ENCODE assay signal across 8 mouse cellular contexts in the genomic region with DNA sequence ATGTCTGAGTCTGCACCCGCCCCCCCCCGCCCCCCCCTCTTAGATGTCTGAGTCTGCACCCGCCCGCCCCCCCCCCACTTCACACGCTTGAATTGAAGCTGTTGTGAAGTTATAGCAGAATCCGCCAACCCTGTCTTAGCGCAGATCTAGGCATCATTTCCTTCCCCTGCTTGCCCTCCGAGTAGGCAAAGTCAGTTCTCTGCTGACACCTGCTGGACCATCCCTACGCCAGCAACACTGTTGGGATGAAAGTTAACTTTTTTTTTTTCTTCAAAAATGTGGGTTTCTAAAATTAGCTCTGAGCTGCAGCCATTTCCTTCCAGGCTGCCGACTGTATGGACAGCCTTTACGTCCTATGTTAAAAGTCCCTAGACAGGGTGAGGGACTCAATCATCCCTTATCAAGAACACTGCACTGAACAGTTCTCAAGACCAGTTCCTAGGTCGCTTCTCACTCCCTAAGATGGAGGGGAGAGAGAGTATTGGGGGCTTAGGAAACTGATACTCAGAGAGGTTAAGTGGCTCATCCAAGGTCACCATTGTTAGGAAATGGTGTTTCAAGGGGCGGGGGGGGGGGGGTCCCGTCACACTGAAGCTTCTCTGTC. TPM values are rescaled to one million over a fixed set of nuclear protein-coding genes. Genes with fewer than 3 reads are reported as not detected.
DNase-seq lines count a peak whose midpoint lies in the region; ATAC-seq and TF ChIP-seq lines count a peak whose summit lies in the region.

No protein-coding gene starts in this region.

- 0 out of 2 replicates have a peak, but pooled peaks cover 5% of the 10 kb centered on the region for H3K4me1 ChIP-seq in neural tube, embryonic 15.5 days
- H3K4me1 ChIP-seq in hindbrain, embryonic 14.5 days (replicated peaks; ENCODE audit: control insufficient read depth, insufficient read depth, low read length), result no peaks in the 10 kb centered on the region
- peaks cover 19% of the 10 kb centered on the region for H3K4me1 ChIP-seq in limb, embryonic 15.5 days

- no peak overlapping the region for H3ac ChIP-seq in myocyte (ENCODE audit: control insufficient read depth, insufficient read length)

- 10% methylated on average over 14 of the region's 14 CpGs for WGBS in neural tube, embryonic 15.5 days
- 10% methylated on average over 13 of the region's 14 CpGs for WGBS in hindbrain, embryonic 14.5 days
- 6% methylated on average over 14 of the region's 14 CpGs for WGBS in limb, embryonic 15.5 days

- no peak overlapping the region for H3K9ac ChIP-seq in neural tube, embryonic 15.5 days (replicated peaks)
- H3K9ac ChIP-seq in hindbrain, embryonic 14.5 days, result no peak overlapping the region
- no peak overlapping the region for H3K9ac ChIP-seq in limb, embryonic 15.5 days

- DNase-seq in neural tube, embryonic 10.5 days (ENCODE audit: extremely low spot score, low spot score), result peak; percentile 63
- DNase-seq in ZHBTc4 (ENCODE audit: low read depth, low spot score), result peak; percentile 59
- peak; percentile 43 for DNase-seq in fibroblast of lung, adult 2 months (ENCODE audit: low read depth)
- DNase-seq in hindbrain, embryonic 14.5 days (ENCODE audit: low spot score), result peak; percentile 81
- peak; percentile 68 for DNase-seq in yolk sac, embryonic 10.5 days (ENCODE audit: low spot score)

- no peaks in the 10 kb centered on the region for H3K9me3 ChIP-seq in neural tube, embryonic 15.5 days (replicated peaks)
- no peaks in the 10 kb centered on the region for H3K9me3 ChIP-seq in hindbrain, embryonic 14.5 days (ENCODE audit: control insufficient read depth, low read length)
- no peaks in the 10 kb centered on the region for H3K9me3 ChIP-seq in limb, embryonic 15.5 days

- H3K79me2 ChIP-seq in myocyte (ENCODE audit: control insufficient read depth, insufficient read depth), result no peaks in the 10 kb centered on the region

- no peak for ATAC-seq in neural tube, embryonic 15.5 days (ENCODE audit: low FRiP score)
- ATAC-seq in hindbrain, embryonic 14.5 days (ENCODE audit: low FRiP score), result no peak
- no peak for ATAC-seq in limb, embryonic 15.5 days (ENCODE audit: insufficient number of reproducible peaks, low FRiP score, low TSS enrichment, low read depth)

- H3K27ac ChIP-seq in neural tube, embryonic 15.5 days (replicated peaks), result no peak overlapping the region
- no peak overlapping the region for H3K27ac ChIP-seq in hindbrain, embryonic 14.5 days
- H3K27ac ChIP-seq in limb, embryonic 15.5 days, result no peak overlapping the region

- no peak overlapping the region for H3K4me2 ChIP-seq in neural tube, embryonic 15.5 days
- no peak overlapping the region for H3K4me2 ChIP-seq in hindbrain, embryonic 14.5 days (replicated peaks)
- H3K4me2 ChIP-seq in limb, embryonic 15.5 days, result 0 out of 2 replicates have a peak overlapping the region, but pooled peaks have one; percentile 17
- peak overlapping the region; percentile 71 for H3K4me2 ChIP-seq in myocyte (ENCODE audit: low read depth)

- H3K36me3 ChIP-seq in neural tube, embryonic 15.5 days, result no peaks in the 10 kb centered on the region
- no peaks in the 10 kb centered on the region for H3K36me3 ChIP-seq in hindbrain, embryonic 14.5 days (replicated peaks; ENCODE audit: control insufficient read depth, insufficient read depth)
- no peaks in the 10 kb centered on the region for H3K36me3 ChIP-seq in limb, embryonic 15.5 days
- no peaks in the 10 kb centered on the region for H3K36me3 ChIP-seq in myocyte (ENCODE audit: control insufficient read depth, insufficient read depth)

- TF ChIP-seq POLR2A in myocyte (IDR thresholded peaks at IDR 0.05; ENCODE audit: insufficient read length, low read depth), result no peak

- peaks cover 69% of the 10 kb centered on the region for H3K27me3 ChIP-seq in neural tube, embryonic 15.5 days (replicated peaks)
- H3K27me3 ChIP-seq in hindbrain, embryonic 14.5 days (ENCODE audit: control insufficient read depth, insufficient read depth, low read length), result peaks cover 66% of the 10 kb centered on the region
- peaks cover 62% of the 10 kb centered on the region for H3K27me3 ChIP-seq in limb, embryonic 15.5 days
- no peaks in the 10 kb centered on the region for H3K27me3 ChIP-seq in myocyte (ENCODE audit: control insufficient read depth, insufficient read depth, insufficient read length)

- H3K4me3 ChIP-seq in neural tube, embryonic 15.5 days (replicated peaks), result no peak overlapping the region
- no peak overlapping the region for H3K4me3 ChIP-seq in hindbrain, embryonic 14.5 days (replicated peaks; ENCODE audit: low read length)
- no peak overlapping the region for H3K4me3 ChIP-seq in limb, embryonic 15.5 days
- no peak overlapping the region for H3K4me3 ChIP-seq in myocyte

TF ChIP-seq in myocyte, 11 proteins besides CTCF, POLR2A, EP300 and RAD21:
- no peak for TF ChIP-seq E2F4 (IDR thresholded peaks at IDR 0.05; ENCODE audit: insufficient read depth)
- no peak for TF ChIP-seq USF1 (IDR thresholded peaks at IDR 0.05; ENCODE audit: low read depth)
- no peak for TF ChIP-seq REST (IDR thresholded peaks at IDR 0.05; ENCODE audit: insufficient read depth, insufficient read length)
- no peak for TF ChIP-seq MYOG (IDR thresholded peaks at IDR 0.05; ENCODE audit: control insufficient read depth in 1 of 3, insufficient read depth in 1 of 3, insufficient read length in 2 of 3, low read depth in 2 of 3)
- TF ChIP-seq POLR2AphosphoS2 (IDR thresholded peaks at IDR 0.05; ENCODE audit: insufficient read length, low read depth), result no peak
- TF ChIP-seq CEBPB (IDR thresholded peaks at IDR 0.05; ENCODE audit: insufficient read depth, poor library complexity, severe bottlenecking), result no peak
- TF ChIP-seq TCF12 (IDR thresholded peaks at IDR 0.05; ENCODE audit: insufficient read depth, poor library complexity, severe bottlenecking), result no peak
- TF ChIP-seq SRF (IDR thresholded peaks at IDR 0.05; ENCODE audit: control insufficient read depth, insufficient read length, low read depth), result no peak
- no peak for TF ChIP-seq TCF3 (IDR thresholded peaks at IDR 0.05; ENCODE audit: insufficient read length, low read depth)
- TF ChIP-seq MYOD1 (IDR thresholded peaks at IDR 0.05; ENCODE audit: control insufficient read depth in 1 of 3, insufficient read length in 2 of 3, low read depth in 2 of 3), result no peak
- TF ChIP-seq MAX (IDR thresholded peaks at IDR 0.05; ENCODE audit: low read depth), result no peak

RNA-seq across cellular contexts. Expression of gene Hlx, which starts 5.6 kb away (rescaled TPM):
- 2.6 and 7.9 TPM in 2 replicates for polyA plus RNA-seq in neural tube, embryonic 15.5 days (2015; fragmentation: Nextera tagmentation; extraction: Ambion mirVana)
- polyA plus RNA-seq in hindbrain, embryonic 14.5 days (2014; fragmentation: Nextera tagmentation; extraction: Ambion mirVana), result 2.0 and 2.8 TPM in 2 replicates
- 21.6 and 24.2 TPM in 2 replicates for polyA plus RNA-seq in limb, embryonic 15.5 days (2015; fragmentation: Nextera tagmentation; extraction: Ambion mirVana)
- 15.8 TPM for polyA plus RNA-seq in myocyte (2012; fragmentation: generic; extraction: Trizol)

Comparison
In these comparisons a context has a peak if more than half of its experiments do, and no peak if none do; other contexts are left out.
1. H3K4me2 ChIP-seq: peak in limb, embryonic 15.5 days (single experiment) and myocyte (single experiment); none in neural tube, embryonic 15.5 days (single experiment) and hindbrain, embryonic 14.5 days (single experiment).
2. Peak in every context shown above with its lines, with median percentiles within 50 percentile points of each other: DNase-seq.